Mouse (Mus musculus): ENCODE measurements around the gene Commd7. TPM values are rescaled to one million over a fixed set of nuclear protein-coding genes. Genes with fewer than 3 reads are reported as not detected.

Gene Commd7
- polyA plus RNA-seq, 1 experiment = not detected

DNA sequence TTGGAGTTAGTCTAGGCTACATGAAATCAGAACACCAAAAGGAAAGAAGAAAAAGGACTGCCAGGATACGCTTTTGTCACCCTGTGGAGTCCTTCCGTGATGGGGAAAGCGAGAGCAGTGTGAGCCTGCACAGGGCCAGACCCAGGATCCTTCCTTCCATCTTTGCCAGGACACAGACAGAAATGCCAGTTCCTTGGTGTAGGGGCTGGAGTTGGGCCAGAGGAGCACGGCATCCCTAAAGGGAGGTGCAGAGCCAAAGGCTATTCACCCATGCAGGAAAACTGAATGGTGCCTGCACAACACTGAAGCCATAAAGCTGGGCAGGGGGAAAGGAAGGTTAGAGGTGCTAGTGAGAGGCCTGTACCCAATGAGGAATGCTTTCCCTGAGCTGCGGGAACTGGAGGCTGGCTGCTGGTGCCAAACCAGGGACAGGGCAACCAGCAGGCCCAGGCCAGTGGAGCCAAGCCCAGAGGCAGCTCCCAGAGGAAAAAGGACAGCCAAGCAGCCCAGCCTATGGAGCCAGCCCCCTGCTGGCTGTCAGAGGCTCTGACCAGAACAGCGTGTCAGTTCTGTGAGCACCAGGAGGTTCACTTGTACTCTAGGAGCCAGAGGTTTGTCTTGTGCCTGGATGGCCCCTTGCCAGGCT lies 32.4 kb downstream of the Commd7 start:
- TF ChIP-seq CTCF (IDR thresholded peaks at IDR 0.05; ENCODE audit: insufficient read depth, low read depth, low read length) (no peak), POLR2A (IDR thresholded peaks at IDR 0.05; ENCODE audit: insufficient read depth, low read depth, low read length) (no peak)
- Histone ChIP-seq H3K27ac (ENCODE audit: insufficient read depth, low read depth, low read length) (no peak overlapping the region), H3K4me1 (ENCODE audit: control insufficient read depth, insufficient read depth, low read length) (peaks cover 22% of the 10 kb centered on the region), H3K4me3 (ENCODE audit: insufficient read depth, low read depth, low read length) (no peak overlapping the region)
- WGBS = 57% methylated on average over 6 of the region's 6 CpGs

- TF ChIP-seq CTCF (IDR thresholded peaks at IDR 0.05; ENCODE audit: insufficient read depth, low read depth, low read length) = no peak
- TF ChIP-seq POLR2A (IDR thresholded peaks at IDR 0.05; ENCODE audit: insufficient read depth, low read depth, low read length) = no peak
- peaks cover 27% of the 10 kb centered on the region for H3K4me1 ChIP-seq (ENCODE audit: control insufficient read depth, insufficient read depth, low read length)
- no peak overlapping the region for H3K4me3 ChIP-seq (ENCODE audit: insufficient read depth, low read depth, low read length)
- 82% methylated on average over 4 of the region's 4 CpGs for WGBS
- no peak overlapping the region for H3K27ac ChIP-seq (ENCODE audit: insufficient read depth, low read depth, low read length)
These were observed 35.0 kb downstream of the Commd7 start for GRCm38 (mm10) chr2:153597626-153598025.

DNA sequence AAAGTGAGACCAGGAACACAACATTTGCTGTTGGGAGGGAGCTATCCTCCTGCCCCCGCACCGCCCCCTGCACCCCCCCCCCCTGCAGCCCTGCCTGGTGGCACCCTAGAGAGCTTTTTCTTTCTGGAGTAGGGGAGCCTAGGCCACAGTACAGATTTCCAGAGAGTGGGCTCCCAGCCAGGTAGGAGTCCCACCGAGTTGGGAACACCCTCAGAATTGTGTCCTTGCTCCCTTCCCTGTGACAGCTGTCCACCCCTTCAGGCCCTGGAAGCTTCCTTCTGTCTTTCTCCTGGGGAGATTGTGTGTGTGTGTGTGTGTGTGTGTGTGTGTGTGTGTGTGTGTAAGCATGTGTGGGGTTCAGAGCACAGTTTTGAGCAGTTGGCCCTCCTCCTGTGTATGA lies 35.6 kb downstream of the Commd7 start:
- H3K4me1 ChIP-seq (ENCODE audit: control insufficient read depth, insufficient read depth, low read length) = peaks cover 32% of the 10 kb centered on the region
- H3K4me3 ChIP-seq (ENCODE audit: insufficient read depth, low read depth, low read length) = no peak overlapping the region
- 46% methylated on average over 3 of the region's 3 CpGs for WGBS

GRCm38 (mm10) chr2:153594998-153595397 lies 37.6 kb downstream of the Commd7 start:
- Histone ChIP-seq H3K27ac (ENCODE audit: insufficient read depth, low read depth, low read length) (no peak overlapping the region), H3K4me3 (ENCODE audit: insufficient read depth, low read depth, low read length) (no peak overlapping the region), H3K4me1 (ENCODE audit: control insufficient read depth, insufficient read depth, low read length) (peaks cover 21% of the 10 kb centered on the region)
- TF ChIP-seq CTCF (IDR thresholded peaks at IDR 0.05; ENCODE audit: insufficient read depth, low read depth, low read length) (no peak), POLR2A (IDR thresholded peaks at IDR 0.05; ENCODE audit: insufficient read depth, low read depth, low read length) (no peak)
- 82% methylated on average over 4 of the region's 4 CpGs for WGBS

More for the DNA sequence above, 35.6 kb downstream of the Commd7 start:
- H3K27ac ChIP-seq (ENCODE audit: insufficient read depth, low read depth, low read length) = no peak overlapping the region
- TF ChIP-seq POLR2A (IDR thresholded peaks at IDR 0.05; ENCODE audit: insufficient read depth, low read depth, low read length) (no peak), CTCF (IDR thresholded peaks at IDR 0.05; ENCODE audit: insufficient read depth, low read depth, low read length) (no peak)

- 49% methylated on average over 9 of the region's 9 CpGs for whole genome bisulfite sequencing
- Histone ChIP-seq H3K27ac (ENCODE audit: insufficient read depth, low read depth, low read length) (no peak overlapping the region), H3K4me3 (ENCODE audit: insufficient read depth, low read depth, low read length) (no peak overlapping the region), H3K4me1 (ENCODE audit: control insufficient read depth, insufficient read depth, low read length) (peaks cover 20% of the 10 kb centered on the region)
- TF ChIP-seq CTCF (IDR thresholded peaks at IDR 0.05; ENCODE audit: insufficient read depth, low read depth, low read length) = no peak
- no peak for TF ChIP-seq POLR2A (IDR thresholded peaks at IDR 0.05; ENCODE audit: insufficient read depth, low read depth, low read length)
These were observed 39.4 kb downstream of the Commd7 start for GRCm38 (mm10) chr2:153593186-153593585.

DNA sequence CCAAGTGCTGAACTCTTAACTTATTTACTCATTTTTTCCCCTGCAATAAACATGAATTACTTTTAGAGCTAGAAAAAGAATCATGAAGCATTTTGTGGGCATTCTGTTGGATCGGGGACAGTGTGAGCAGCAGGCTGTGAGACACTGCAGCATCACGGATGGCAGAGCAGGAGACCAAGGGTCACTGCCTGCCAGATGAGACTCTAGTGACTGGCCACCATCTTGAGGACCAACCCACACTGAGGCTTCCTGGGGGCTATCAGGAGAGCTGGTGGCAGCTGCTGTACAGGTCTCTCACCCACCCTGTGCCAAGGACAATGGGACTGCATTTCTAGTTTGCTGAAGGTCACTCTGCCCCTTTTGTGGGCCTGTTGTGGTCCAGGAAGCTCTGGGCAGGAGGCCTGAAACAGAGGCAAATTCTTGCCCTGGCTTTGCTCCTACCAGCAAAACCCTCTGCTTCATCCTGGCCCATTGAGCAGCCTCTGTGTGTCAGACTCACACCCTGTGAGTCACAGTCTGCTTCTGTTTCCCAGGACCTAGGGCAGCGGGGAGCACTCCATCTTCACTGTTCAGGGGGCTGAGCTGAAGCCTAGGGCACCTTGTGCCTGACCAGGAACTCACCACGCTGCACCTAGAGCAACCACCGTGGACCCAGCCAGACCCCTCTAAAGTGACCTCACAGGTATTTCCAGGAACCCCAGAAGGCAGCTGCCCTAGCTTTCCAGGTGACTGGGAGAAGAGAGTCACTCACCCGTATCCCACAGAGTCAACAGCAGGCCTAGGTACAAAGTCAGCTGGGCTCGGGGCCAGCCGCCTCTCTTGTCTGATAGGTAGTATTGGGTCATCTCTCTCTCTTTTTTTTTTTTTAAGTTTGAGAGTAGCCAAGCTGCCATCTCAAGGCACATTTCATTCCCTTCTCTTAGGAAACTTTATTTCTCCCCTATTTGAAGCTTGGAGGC lies 40.2 kb downstream of the Commd7 start:
- no peak for TF ChIP-seq CTCF (IDR thresholded peaks at IDR 0.05; ENCODE audit: insufficient read depth, low read depth, low read length)
- no peak for TF ChIP-seq POLR2A (IDR thresholded peaks at IDR 0.05; ENCODE audit: insufficient read depth, low read depth, low read length)
- Histone ChIP-seq H3K4me1 (ENCODE audit: control insufficient read depth, insufficient read depth, low read length) (peaks cover 15% of the 10 kb centered on the region), H3K4me3 (ENCODE audit: insufficient read depth, low read depth, low read length) (no peak overlapping the region), H3K27ac (ENCODE audit: insufficient read depth, low read depth, low read length) (no peak overlapping the region)
- 80% methylated on average over 8 of the region's 8 CpGs for WGBS

DNA sequence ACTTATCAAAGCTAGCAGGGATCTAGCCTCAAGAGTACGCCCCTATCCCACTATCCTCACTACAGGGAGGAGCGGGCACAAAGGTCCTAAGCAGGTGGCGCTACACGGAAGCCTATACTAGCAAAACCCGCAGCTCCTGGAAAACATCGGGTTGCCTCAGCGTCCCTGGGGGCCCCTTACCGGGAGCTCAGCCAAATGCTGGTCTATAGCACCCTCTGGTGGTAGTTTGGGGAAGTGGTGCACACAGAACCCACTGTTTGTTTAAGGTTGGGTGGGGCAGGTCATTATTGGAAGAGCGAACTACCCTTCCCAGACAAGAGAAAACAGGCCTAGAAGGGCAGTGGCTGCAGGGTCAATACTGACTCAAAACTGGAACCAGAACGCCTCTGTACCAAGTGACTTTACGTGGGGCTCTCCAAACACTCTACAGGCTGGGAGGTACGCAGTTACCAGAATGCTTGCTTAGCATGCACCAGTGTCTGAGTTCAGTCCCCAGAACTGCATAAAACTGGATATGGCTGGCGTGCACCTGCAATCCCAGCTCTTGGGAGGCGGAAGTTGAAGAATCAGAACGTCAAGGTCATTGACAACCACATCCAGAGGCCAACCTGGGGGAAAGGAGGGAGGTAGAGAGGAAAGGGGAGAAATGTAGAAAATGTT lies 45.9 kb downstream of the Commd7 start:
- H3K4me1 ChIP-seq (ENCODE audit: control insufficient read depth, insufficient read depth, low read length) = peaks cover 13% of the 10 kb centered on the region
- H3K4me3 ChIP-seq (ENCODE audit: insufficient read depth, low read depth, low read length) = no peak overlapping the region
- WGBS = 10% methylated on average over 15 of the region's 15 CpGs
- no peak overlapping the region for H3K27ac ChIP-seq (ENCODE audit: insufficient read depth, low read depth, low read length)
- no peak for TF ChIP-seq POLR2A (IDR thresholded peaks at IDR 0.05; ENCODE audit: insufficient read depth, low read depth, low read length)
- TF ChIP-seq CTCF (IDR thresholded peaks at IDR 0.05; ENCODE audit: insufficient read depth, low read depth, low read length) = peak; percentile 86

DNA sequence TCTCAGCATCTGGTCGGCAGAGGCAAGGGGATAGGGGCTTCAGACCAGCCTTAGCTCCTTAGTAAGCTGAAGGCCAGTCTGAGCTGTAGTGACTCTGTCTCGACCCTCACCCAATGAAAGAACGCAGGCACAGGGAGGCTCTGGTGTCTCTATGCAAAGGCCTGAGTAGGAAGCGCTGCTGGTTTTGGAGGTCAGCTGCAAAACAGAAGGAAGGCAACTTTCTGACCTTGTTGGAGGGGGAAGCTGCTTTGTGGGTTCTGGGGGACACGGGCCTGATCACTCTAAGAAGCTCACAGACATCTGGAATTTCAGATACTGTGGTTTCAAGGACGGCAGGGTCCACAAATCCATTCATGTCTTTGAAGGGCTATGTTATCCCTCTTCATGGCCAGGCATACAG lies 46.6 kb downstream of the Commd7 start:
- WGBS = 85% methylated on average over 6 of the region's 6 CpGs
- Histone ChIP-seq H3K4me3 (ENCODE audit: insufficient read depth, low read depth, low read length) (no peak overlapping the region), H3K4me1 (ENCODE audit: control insufficient read depth, insufficient read depth, low read length) (peaks cover 13% of the 10 kb centered on the region), H3K27ac (ENCODE audit: insufficient read depth, low read depth, low read length) (no peak overlapping the region)
- TF ChIP-seq CTCF (IDR thresholded peaks at IDR 0.05; ENCODE audit: insufficient read depth, low read depth, low read length) (no peak), POLR2A (IDR thresholded peaks at IDR 0.05; ENCODE audit: insufficient read depth, low read depth, low read length) (no peak)
